Mouse (Mus musculus) cerebellum, adult 9-11 months (tissue): Measurements from ENCODE around the gene Fads1.
"Not testable (repeated sequence)": the region's sequence is repeated elsewhere in the genome, so short reads cannot be mapped to it uniquely, and the experiment has no call there.

ENCODE experiments used
- DNase-seq: peaks from one replicate; pipeline ENCODE4 v3.0.0; 2022

Fads1 gene

DNA sequence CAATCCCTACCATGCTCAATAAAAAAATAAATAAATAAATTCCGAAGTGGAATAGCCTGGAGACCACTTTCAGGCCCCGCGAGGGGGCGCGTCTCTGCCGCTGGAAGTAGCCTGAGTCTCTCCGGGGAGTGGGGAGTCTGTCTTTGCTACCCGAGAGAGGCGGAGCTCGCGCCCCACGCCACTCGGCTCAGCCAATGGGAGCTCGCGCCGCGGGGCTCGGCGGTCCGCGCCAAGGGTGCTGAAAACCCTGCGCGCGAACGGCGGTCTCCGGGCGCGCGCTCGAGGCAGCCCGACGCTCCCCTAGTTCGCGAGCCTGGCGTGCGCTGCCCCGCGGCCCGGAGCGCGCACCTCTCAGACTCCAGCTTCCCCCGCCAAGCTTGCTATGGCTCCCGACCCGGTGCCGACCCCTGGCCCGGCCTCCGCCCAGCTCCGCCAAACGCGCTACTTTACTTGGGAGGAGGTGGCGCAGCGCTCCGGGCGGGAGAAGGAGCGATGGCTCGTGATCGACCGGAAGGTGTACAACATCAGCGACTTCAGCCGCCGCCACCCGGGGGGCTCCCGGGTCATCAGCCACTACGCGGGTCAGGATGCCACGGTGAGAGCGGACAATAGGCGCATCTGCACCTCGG, at the start of gene Fads1:
Gene Fads1 (plus strand): TSS at position 219 of the 629 bp plus-strand sequence.
- DNase-seq = peak; percentile 95

DNA sequence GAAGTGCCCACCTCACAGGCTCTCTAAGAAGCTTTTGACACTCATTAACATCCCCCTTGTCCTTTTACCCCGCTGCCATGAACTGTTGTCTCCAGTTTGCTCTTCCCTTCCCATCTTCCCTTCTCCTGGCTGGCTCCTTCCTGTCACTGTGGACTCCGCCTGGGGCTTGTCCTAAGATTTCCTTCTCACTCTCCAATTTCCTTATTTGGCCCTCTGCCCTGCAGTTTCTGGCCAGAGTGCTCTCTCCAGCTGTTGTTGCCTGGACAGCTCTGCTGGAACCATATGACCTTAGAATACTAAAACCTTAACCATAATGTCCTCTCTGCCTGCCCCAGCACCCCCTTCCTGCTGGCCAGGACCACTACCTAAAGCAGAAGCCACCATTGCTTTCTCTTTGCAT, 48.0 kb upstream of the Fads1 start:
- peak; percentile 11 for DNase-seq

DNA sequence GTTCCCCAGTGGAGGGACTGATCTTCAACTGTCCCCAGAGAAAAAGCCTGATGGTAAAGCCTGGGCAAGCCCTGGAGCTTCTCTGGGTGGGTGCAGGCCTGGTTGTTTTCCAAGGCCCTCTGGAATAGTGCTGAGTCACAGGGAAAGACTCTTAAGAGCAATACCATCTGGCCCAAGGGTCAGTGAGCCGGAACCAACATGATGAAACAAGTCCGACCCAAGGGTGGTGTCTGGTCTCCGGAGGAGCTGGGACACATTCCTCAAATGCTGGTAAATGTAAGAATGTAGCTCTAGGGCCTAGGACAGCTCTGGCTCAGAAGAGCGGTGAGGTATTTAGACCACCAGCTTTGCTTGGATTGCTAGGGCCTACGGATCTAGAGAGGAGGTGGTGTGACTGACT, 45.3 kb upstream of the Fads1 start:
- no peak for DNase-seq

DNA sequence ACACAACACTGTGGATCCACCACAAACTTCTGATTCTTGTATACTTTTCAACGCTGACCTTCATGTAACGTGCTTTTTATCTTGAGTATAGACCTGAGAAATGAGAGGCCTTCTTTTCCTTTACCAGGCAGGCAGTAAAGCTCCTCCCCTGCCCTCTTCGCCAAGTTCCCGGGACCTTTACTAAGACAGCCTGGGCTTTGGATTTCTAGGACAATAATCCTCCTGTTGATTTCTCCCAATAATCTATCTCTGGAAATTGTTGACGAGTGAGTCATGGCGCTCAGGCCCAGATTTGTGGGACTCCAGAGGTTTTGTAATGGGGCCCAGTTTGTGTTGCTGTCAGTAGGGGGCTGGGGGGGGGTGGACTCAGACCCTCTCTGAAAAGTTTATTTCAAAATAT, 43.0 kb upstream of the Fads1 start:
- no peak for DNase-seq

DNA sequence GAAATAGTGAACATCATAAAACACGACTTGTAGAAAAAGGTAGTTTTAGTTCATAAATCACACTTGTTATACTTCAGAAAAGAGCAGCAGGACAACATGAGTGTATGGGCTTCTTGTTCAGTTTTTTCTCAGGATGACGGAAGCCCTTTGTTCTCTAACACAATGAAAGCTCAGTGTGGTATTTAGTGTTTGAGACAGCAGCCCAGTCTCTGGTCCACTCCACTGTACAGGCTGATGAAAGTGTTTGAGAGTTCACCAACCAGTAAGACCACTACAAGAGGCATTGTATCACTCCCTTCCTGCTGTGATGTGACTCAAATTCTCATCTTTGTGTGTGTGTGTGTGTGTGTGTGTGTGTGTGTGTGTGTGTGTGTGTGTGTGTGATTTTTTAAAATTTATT, 39.0 kb upstream of the Fads1 start:
- DNase-seq = no peak

DNA sequence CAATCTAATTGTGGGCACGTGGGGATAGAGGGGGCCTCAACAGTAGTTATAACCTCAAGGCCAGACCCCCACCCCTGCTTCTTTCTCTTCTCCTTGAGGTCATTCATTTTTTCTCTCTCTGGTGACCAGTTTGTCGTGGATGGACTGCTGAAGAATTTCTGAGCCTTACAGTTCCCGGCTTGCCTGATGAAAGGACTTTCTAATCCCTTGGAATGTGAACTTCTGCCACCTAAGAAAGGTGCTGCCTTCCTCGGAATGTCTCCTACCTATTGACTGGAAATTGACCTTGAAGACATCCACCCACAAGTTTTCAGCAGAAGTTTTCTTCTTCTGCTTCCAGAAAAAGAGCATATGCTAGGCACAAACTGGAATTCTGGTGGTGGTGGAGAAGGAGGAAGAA, 38.2 kb upstream of the Fads1 start:
- no peak for DNase-seq

DNA sequence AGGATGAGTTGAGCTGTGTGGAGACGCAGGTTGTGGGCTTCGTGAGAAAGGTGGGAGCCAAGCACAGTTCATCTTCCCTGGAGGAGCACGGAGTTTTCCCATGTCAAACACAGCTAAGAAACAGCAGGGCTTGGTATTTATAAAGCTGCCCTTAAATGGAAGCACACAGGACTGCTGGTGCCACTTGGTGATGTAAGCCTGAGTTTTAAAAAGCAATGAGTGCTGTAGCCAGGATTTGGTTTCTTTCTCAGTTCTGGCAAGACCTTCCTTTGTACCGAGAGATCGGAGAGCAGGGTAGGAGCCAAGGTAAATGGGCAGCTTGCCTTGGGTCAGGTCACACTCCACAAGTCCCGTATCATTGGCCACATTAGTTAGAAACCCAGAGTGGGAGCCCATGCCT, 34.1 kb upstream of the Fads1 start:
- DNase-seq = no peak

DNA sequence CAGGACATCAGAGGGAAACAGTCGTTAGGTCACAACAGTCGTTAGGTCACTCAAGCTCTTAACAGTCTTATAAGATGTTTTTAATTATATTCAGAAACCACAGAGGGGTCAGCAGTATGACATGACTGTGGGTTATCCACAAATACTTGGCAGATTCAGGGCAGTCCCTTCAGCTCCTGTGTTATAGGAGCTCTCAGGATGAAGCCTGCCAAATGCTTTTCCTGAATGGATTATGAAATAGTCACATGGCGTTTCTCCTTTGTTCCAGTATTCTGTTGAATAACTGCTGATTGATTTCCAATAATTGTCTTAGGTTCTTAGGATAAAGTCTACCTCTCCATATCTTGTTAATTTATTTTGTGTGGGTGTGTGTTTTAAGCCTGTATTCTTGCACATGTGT, 33.5 kb upstream of the Fads1 start:
- no peak for DNase-seq

DNA sequence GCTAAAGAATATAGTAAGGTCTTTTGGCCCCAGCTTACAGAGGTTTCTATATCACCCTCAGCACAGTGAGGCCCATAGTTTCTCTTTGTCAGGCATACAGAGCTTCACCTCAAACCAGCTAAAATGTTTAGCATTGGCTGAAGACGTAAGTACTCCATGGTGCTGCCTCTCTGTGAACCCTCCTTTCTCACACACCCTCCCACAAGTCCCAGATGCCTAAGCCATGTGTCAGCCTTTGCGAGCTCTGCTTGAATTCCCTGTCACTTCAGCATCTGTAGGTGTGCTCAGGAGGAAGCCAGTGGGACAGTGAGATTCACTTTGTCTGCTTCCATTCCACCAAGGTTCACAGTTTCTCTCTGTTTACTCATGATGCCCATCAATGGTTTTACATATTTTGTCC, 25.0 kb upstream of the Fads1 start:
- no peak for DNase-seq

DNA sequence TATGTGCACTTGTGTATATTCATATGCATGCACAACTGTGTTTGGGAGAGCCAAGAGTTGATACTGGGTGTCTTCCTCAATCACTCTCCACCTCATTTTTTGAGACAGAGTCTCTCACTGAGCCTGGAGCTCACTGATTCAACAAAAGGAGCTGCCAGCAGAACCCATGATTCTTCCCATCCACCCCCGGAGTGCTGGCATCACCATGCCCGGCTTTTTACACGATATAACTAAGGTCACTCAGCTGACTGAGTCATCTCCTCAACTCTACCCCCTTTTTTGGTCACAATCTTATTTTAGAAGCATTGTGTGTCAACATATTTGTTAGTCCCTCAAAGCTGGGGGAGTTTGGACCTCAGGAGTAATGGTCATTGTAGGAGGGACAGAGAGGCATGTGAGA, 18.8 kb upstream of the Fads1 start:
- DNase-seq = no peak

DNA sequence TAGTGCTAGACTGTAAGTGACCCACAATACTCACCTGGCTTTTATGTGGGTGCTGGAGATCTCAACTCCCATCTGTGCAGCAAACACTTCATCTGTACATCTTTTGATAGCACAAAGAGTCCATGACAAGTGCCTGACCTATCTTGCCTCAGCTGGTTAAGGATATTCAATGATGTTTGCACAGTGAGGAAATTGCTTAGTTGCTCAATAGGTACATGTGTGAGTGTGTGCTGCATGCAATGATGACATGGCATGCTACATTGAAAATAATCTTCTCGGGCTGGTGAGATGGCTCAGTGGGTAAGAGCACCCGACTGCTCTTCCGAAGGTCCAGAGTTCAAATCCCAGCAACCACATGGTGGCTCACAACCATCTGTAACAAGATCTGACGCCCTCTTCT, 16.8 kb upstream of the Fads1 start:
- DNase-seq = not testable (repeated sequence)

DNA sequence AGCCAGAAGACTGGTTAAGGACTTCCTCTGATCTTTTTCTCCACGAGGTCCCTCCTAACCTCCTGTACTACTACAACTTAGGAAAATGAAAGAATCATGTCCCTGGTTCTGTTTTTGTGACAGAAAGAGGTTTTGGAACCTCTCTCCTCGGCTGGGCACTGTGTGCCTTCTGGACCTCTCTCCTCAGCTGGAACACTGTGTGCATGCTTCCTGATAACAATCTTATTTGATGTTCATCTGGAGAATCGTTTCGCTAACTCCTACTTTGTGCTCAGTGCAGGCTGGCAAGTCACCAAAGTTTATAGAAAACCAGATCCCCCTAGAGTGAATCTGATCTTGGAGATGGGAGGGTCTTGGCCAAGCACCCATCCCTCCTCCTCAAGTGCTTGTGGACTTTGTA, 15.6 kb upstream of the Fads1 start:
- DNase-seq = no peak

DNA sequence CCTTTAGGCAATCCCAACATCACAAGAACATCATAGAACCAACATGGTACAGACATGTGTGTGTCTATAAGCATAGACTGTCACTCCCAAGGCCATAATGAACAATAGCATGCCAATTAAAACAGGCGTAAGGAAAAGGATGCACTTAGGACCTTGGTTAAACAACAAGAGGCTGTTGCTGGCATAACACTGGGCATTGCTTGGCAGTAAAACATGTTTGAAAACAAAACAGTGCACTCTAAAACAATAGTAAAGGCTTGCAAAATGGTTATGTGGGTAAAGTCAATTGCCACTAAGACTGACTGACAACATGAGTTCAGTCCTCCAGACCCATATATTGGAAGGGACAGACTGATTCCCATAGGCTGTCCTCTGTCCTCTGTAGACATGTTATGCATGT, 14.7 kb upstream of the Fads1 start:
- DNase-seq = no peak

DNA sequence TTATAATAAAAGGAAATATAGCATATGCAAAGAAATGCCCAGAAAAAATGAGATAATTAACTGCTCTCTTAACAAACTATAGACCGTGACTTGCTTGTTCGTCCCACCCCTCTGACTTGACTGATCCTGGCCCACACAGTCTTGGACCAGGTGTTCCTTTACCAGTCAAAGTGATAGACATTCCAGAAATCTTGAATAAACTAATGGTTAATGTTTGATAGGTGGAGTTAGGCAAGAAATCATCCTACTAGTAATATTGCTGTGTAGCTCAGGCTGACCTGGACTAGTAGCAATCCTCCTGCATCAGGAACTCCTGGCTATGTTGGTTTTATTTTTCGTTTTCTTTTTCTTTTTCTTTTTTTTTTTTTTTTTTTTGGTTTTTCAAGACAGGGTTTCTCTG, 14.2 kb upstream of the Fads1 start:
- DNase-seq = no peak

DNA sequence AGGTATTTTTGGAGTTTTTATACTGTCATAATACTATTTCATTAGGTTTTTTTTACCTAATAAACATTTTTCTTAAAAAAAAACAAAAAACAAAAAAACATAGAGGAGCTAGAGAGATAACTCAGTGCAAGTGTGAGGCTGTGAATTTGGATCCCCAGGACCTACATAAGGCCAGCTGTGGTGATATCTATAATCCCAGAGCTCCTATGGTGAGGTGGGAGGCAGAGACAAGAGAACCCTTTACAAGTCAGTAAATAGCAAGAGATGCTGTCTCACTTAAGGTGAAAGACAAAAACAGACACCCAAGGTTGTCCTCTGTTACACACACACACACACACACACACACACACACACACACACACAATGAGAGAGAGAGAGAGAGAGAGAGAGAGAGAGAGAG, 13.5 kb upstream of the Fads1 start:
- DNase-seq = no peak

DNA sequence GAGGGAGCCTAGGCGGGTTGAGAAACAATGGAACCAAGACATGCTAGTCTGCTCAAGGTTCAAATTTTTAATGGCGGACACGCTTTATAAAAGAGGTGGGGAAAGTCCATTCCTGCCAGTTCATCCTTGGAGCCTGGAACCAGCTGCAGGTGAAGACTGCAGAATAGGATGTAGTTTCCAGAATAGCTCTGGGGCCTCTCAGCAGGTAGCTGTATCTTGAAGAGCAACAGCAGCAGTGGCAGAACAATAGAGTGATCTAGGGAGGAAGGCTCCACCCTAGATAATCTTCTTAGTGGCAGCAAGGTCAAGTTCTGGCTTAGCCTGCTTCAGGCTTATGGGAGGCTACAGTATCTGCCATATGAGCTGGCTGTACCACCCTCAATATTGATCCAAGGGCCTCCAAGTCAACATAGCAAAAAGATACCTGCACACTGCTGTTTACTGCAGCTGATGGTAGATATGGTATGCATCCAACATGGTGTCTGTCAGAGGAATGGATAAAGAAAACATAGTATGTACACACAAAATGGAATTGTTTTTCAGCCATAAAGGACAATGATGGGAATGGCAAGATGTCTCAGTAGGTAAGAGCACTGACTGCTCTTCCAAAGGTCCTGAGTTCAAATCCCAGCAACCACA, 12.9 kb upstream of the Fads1 start:
- DNase-seq = not testable (repeated sequence)

DNA sequence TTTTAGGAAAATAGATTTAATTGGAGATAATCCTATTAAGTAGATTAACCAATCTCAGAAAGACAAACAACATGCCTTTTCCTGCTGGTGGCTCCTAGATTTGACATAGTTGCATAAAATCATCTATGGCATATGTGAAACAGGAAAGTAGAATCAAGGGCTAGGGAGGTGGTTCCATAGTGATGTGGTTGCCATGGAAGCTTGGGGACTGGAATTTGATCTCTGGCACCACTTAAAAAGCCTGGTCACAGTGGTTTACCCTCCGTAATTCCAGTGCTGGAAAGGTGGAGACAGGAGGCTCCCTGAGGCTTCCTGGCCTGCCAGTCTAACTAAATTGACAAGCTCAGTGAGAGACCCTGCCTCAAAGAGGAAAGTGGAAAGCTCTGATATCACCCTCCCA, 12.2 kb upstream of the Fads1 start:
- no peak for DNase-seq

DNA sequence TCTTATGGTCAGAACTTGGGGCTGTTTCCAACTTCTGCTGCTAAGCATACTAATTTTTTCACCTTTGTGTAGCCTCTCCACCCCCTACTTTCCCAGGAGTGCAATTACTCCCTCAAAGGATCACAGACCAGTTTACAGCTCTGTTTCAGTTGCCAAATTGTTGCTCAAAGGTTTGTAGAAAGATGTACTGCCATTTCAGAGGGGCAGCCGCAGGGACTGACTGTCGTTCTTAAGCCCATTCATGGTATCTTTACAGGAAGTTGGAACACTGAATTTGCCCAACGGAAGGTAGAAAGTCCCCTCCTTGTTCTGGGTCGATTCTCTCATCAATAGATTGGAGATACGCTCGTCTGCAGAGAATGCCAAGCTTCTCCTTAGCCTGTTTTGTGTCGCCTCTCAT, 11.3 kb upstream of the Fads1 start:
- no peak for DNase-seq

DNA sequence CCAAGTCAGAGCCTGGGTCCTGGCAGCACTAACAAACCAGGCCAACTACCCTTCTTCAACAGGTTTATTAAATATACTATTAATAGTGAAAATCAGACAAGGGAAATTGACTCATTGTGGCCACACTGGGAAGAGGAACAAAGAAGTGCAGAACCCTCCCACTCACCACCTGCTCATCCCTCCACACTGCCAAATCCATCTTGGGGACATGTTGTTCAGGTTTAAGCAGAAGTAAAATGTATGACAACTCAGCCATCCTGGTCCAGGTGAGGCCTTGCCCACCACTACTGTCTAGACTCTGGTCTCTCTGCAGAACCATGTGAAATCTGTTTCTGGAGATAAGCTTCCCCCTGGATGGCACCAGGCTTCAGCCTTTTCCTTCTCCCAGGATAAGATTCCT, 10.8 kb upstream of the Fads1 start:
- peak; percentile 30 for DNase-seq

DNA sequence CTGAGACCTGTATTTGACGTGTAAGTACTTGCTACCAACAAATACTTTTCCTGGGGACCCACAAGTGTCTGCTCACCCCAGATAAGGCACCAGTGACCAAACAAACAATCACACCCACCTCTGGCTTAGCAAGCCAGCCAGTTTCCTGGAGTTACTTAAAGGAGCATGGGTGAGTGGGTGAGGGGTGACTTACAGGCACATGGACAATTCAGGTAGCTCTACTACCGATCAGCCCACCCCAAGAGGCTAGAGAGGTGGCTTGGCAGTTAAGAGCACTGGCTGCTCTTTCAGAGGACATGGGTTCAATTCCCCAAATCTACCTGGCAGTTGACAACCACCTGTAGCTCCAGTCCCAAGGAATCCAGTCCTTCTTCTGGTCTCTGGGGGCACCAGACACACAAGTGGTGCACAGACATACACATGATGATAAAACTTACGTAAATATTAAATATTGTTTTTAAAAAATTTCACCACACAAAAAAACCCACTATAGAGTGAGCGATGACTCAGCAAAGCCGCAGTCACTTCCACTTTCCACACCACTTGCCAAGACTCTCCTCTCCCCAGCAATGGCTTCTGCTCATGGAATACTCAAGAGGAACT, 9.5 kb upstream of the Fads1 start:
- no peak for DNase-seq

DNA sequence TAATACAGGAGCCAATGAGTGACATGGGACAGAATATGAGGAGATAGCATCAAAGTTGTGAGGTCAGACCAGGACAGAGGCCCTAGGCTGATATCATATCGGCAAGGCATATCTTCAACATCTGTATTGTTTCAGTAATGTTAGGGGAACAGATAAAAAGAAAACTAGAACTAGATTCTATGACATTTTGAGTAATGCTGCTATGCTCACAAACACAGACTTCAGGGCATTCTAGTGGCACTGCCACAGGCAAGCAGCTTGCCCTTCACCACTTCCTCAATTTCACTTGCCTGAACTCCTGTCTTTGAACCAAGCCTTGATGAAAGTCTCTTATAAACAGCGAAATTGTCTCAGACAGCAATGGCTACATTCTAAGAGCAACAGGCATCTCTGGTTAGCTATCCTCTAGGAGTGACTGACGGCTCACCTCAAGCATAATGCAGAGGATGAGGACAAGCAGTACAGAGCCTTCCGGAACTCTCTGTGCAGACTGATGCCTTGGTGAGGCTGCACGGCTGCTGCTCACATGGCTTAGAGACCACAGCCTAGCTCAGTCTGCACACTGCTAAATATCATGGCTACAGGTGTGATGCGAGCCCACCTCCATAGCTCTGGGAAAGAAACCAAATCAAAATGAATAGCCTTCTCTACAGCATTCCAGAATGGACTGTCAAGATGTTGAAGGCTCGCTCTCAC, 8.7 kb upstream of the Fads1 start:
- no peak for DNase-seq

DNA sequence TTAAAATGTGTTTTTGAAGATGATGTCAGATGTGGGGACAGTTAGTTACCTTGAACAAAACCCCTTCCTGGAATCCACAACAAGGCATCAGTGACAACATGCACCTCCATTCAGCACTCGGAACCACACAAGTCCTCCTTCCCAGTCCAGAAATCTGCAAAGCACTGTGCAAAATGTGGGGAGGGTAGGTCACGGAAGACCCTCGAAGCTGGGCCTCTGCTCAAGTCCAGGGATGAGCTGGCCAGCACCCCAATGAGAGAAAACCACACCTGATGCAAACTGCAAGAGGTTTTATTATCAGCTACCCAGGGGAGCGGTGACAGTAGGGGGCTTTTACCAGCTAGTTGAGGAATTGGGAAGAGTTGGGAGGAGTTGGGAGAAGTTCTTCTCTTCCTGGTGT, 7.7 kb upstream of the Fads1 start:
- DNase-seq = no peak

DNA sequence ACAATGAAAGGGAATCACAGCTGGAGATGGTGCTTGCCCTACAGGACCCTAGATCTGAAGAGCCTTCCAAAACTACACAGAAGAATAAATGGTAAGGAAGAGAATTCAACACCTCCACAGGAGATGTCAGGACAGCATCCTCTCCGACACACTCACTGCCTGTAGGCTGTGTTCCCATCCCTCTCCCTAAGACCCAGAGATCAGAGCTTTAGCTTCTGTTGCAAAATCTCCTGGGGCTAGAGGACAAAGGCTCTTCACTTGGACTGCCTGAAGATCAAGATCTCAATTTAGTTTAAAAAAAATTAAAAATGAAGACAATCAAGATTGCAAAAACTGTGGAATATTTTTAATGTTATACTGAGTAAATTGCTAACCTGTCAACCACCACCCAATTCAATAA, 6.2 kb upstream of the Fads1 start:
- DNase-seq = no peak

DNA sequence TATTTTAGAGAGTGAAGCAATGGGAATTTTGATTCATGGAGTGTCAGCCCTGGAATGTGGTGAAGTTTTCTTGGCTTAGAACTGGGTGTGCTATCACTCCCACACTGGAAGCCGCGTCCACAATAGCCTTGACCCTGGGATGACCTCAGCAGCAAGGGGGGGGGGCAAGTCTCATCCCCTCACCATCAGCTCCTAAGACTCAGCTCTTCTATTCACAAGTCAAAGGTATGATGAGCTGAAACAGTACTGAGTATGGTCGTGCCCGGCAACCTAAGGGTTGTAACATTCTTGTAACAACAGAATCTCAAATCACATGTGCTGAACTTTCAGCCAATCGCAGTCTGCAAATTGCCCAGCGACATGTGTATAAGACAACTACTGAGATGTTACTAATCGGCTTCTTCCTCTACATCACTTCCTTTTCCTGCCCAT, 5.7 kb upstream of the Fads1 start:
- DNase-seq = no peak
